In the genomic region with DNA sequence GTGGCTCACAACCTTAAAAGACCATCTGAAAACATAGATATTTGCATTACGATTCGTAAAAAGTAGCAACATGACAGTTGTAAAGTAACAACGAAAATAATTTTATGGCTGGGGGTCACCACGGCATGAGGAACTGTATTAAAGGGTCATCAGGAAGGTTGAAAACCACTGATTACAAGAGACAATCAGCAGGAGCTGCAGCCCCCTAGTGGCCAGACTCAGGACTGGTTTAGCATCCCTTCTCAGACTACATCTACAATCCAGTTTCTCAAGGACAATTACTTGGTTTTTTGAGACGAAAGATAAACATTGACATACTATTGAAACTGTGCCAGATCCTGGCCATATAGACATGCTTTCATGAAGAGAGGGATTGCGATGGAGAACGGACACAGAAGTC, we compare ENCODE assay signal across 8 mouse cellular contexts. TPM values are rescaled to one million over a fixed set of nuclear protein-coding genes. Genes with fewer than 3 reads are reported as not detected.
DNase-seq lines count a peak whose midpoint lies in the region; ATAC-seq and TF ChIP-seq lines count a peak whose summit lies in the region.
"Had no signal": no experiment of that assay in that cellular context is flagged by ENCODE, and none has a peak within 500 bp of the region (broad histone marks: within the 10 kb centered on the region; RNA-seq: fewer than 3 reads in every experiment).

No protein-coding gene starts in this region.

- no peak overlapping the region for H3K4me3 ChIP-seq in neural tube, embryonic 15.5 days (replicated peaks)
- H3K4me3 ChIP-seq in kidney, postnatal 0 days (replicated peaks; ENCODE audit: low read depth, low read length): no peak overlapping the region
- H3K4me3 ChIP-seq in liver, postnatal 0 days (ENCODE audit: low read depth, low read length): no peak overlapping the region
- H3K4me3 ChIP-seq: heart, embryonic 15.5 days had no signal

- no peak overlapping the region for H3K4me2 ChIP-seq in neural tube, embryonic 15.5 days
- no peak overlapping the region for H3K4me2 ChIP-seq in kidney, postnatal 0 days (ENCODE audit: low read length)
- no peak overlapping the region for H3K4me2 ChIP-seq in liver, postnatal 0 days (ENCODE audit: low read depth, low read length)
- H3K4me2 ChIP-seq: heart, embryonic 15.5 days had no signal

- H3K27me3 ChIP-seq in neural tube, embryonic 15.5 days (replicated peaks): no peaks in the 10 kb centered on the region
- H3K27me3 ChIP-seq in kidney, postnatal 0 days (ENCODE audit: insufficient read depth, low read length): no peaks in the 10 kb centered on the region
- H3K27me3 ChIP-seq in liver, postnatal 0 days (ENCODE audit: insufficient read depth, low read length): no peaks in the 10 kb centered on the region
- H3K27me3 ChIP-seq: heart, embryonic 15.5 days had no signal

- no peak for TF ChIP-seq EP300 in liver, postnatal 0 days (IDR thresholded peaks at IDR 0.05; ENCODE audit: low read depth)

- ATAC-seq in neural tube, embryonic 15.5 days (ENCODE audit: low FRiP score): no peak
- peak; percentile 49; the same call in 1 of the 2 replicates for ATAC-seq in erythroid progenitor cell, adult 5-6 weeks (replicated peaks; ENCODE audit: low FRiP score, poor library complexity, severe bottlenecking)
- ATAC-seq in kidney, postnatal 0 days (replicated peaks; ENCODE audit: low FRiP score, low read depth): no peak
- no peak for ATAC-seq in liver, postnatal 0 days

- H3K9me3 ChIP-seq in neural tube, embryonic 15.5 days (replicated peaks): no peaks in the 10 kb centered on the region
- H3K9me3 ChIP-seq in kidney, postnatal 0 days (replicated peaks; ENCODE audit: low read length): no peaks in the 10 kb centered on the region
- H3K9me3 ChIP-seq in liver, postnatal 0 days (ENCODE audit: low read length): no peaks in the 10 kb centered on the region
- H3K9me3 ChIP-seq: heart, embryonic 15.5 days had no signal

- no peak overlapping the region for H3K27ac ChIP-seq in neural tube, embryonic 15.5 days (replicated peaks)
- no peak overlapping the region for H3K27ac ChIP-seq in kidney, postnatal 0 days
- H3K27ac ChIP-seq in liver, postnatal 0 days (ENCODE audit: low read depth): no peak overlapping the region
- H3K27ac ChIP-seq: heart, embryonic 15.5 days had no signal

- no peak overlapping the region for H3K9ac ChIP-seq in neural tube, embryonic 15.5 days (replicated peaks)
- H3K9ac ChIP-seq in kidney, postnatal 0 days (ENCODE audit: low read depth, low read length): no peak overlapping the region
- no peak overlapping the region for H3K9ac ChIP-seq in liver, postnatal 0 days (replicated peaks)
- H3K9ac ChIP-seq: heart, embryonic 15.5 days had no signal

- WGBS in neural tube, embryonic 15.5 days: 60% methylated on average over 7 of the region's 7 CpGs
- WGBS in kidney, postnatal 0 days: 45% methylated on average over 7 of the region's 7 CpGs
- WGBS in liver, postnatal 0 days (ENCODE audit: insufficient replicate concordance): 42% methylated on average over 7 of the region's 7 CpGs

- H3K36me3 ChIP-seq in neural tube, embryonic 15.5 days: no peaks in the 10 kb centered on the region
- no peaks in the 10 kb centered on the region for H3K36me3 ChIP-seq in kidney, postnatal 0 days (ENCODE audit: insufficient read depth, low read length)
- H3K36me3 ChIP-seq in liver, postnatal 0 days (replicated peaks; ENCODE audit: insufficient read depth, low read length): no peaks in the 10 kb centered on the region
- H3K36me3 ChIP-seq: heart, embryonic 15.5 days had no signal

- DNase-seq in neural tube, embryonic 10.5 days (ENCODE audit: extremely low spot score, low spot score): peak; percentile 32
- peak; percentile 71 for DNase-seq in adrenal gland, postnatal 14 days
- DNase-seq in kidney, postnatal 0 days (ENCODE audit: low spot score): peak; percentile 70
- peak; percentile 53 for DNase-seq in liver, postnatal 0 days
- peak; percentile 68 to 74 for DNase-seq in right cerebral cortex, adult 2 months (ENCODE audit: low spot score in 2 of 2)

- peak; percentile 92 for TF ChIP-seq CTCF in kidney, postnatal 0 days (IDR thresholded peaks at IDR 0.05; ENCODE audit: low read depth)
- peak; percentile 79 for TF ChIP-seq CTCF in liver, postnatal 0 days (IDR thresholded peaks at IDR 0.05; ENCODE audit: low read depth)

- H3K4me1 ChIP-seq in neural tube, embryonic 15.5 days: no peaks in the 10 kb centered on the region
- H3K4me1 ChIP-seq in kidney, postnatal 0 days (replicated peaks; ENCODE audit: insufficient read depth, low read length): no peaks in the 10 kb centered on the region
- H3K4me1 ChIP-seq in liver, postnatal 0 days (ENCODE audit: insufficient read depth): no peaks in the 10 kb centered on the region
- H3K4me1 ChIP-seq: heart, embryonic 15.5 days had no signal

RNA-seq across cellular contexts. Expression of a gene that starts 38.1 kb away (rescaled TPM):
- 3.7 and 4.4 TPM in 2 replicates for polyA plus RNA-seq in neural tube, embryonic 15.5 days (2015; fragmentation: Nextera tagmentation; extraction: Ambion mirVana)
- total RNA-seq in adrenal gland, postnatal 14 days (2021): 0.11 and 0.26 TPM in 2 replicates
- total RNA-seq in erythroid progenitor cell, adult 5-6 weeks (2015; ENCODE audit: low replicate concordance): 0.36 and 5.0 TPM in 2 replicates
- 0.51 TPM in 1 of 2 replicates, not detected in the other for total RNA-seq in erythroid progenitor cell, adult 5-6 weeks (2017; ENCODE audit: low replicate concordance)
- polyA plus RNA-seq in kidney, postnatal 0 days (2015; fragmentation: Nextera tagmentation; extraction: Ambion mirVana): 0.26 and 0.32 TPM in 2 replicates
- polyA plus RNA-seq in liver, postnatal 0 days (2015; fragmentation: Nextera tagmentation; extraction: Ambion mirVana): 0.20 and 0.21 TPM in 2 replicates
